Mouse (Mus musculus): ENCODE measurements around the gene Trp53tg5. TPM values are rescaled to one million over a fixed set of nuclear protein-coding genes. Genes with fewer than 3 reads are reported as not detected.
A peak's percentile ranks its signal among the peaks of the same experiment; 100 is the strongest.

Trp53tg5 gene
- polyA plus RNA-seq, 1 experiment from 2014 or later = not detected

GRCm38 (mm10) chr2:164428451-164428850 lies 45.1 kb downstream of the Trp53tg5 start:
- TF ChIP-seq EP300 (IDR thresholded peaks at IDR 0.05) (no peak), CTCF (IDR thresholded peaks at IDR 0.05) (no peak)

GRCm38 (mm10) chr2:164426952-164427351 lies 46.6 kb downstream of the Trp53tg5 start:
- Histone ChIP-seq H3K27me3 (replicated peaks; ENCODE audit: insufficient read depth, low read length) (no peaks in the 10 kb centered on the region), H3K27ac (ENCODE audit: low read length) (no peak overlapping the region), H3K9me3 (ENCODE audit: low read length) (no peaks in the 10 kb centered on the region), H3K9ac (replicated peaks; ENCODE audit: low read depth) (no peak overlapping the region), H3K36me3 (ENCODE audit: insufficient read depth, low read length) (peaks cover 19% of the 10 kb centered on the region), H3K4me3 (ENCODE audit: low read depth, low read length) (no peak overlapping the region), H3K4me2 (replicated peaks; ENCODE audit: low read depth, low read length) (no peak overlapping the region), H3K4me1 (ENCODE audit: insufficient read depth, low read depth, low read length) (peaks cover 13% of the 10 kb centered on the region; the same call in 1 of the 2 replicates)
- WGBS = 78% methylated on average over 5 of the region's 5 CpGs
- DNase-seq (ENCODE audit: low spot score) (no peak), ATAC-seq (no peak)
- TF ChIP-seq CTCF (IDR thresholded peaks at IDR 0.05) = no peak

More at GRCm38 (mm10) chr2:164428451-164428850, 45.1 kb downstream of the Trp53tg5 start:
- 40% methylated on average over 5 of the region's 5 CpGs for WGBS
- no peak overlapping the region for H3K9ac ChIP-seq (replicated peaks; ENCODE audit: low read depth)
- no peaks in the 10 kb centered on the region for H3K27me3 ChIP-seq (replicated peaks; ENCODE audit: insufficient read depth, low read length)
- H3K4me3 ChIP-seq (ENCODE audit: low read depth, low read length) = no peak overlapping the region
- H3K36me3 ChIP-seq (ENCODE audit: insufficient read depth, low read length) = peaks cover 19% of the 10 kb centered on the region
- H3K4me1 ChIP-seq (ENCODE audit: insufficient read depth, low read depth, low read length) = peaks cover 28% of the 10 kb centered on the region
- no peak for DNase-seq (ENCODE audit: low spot score)
- ATAC-seq = no peak
- no peak overlapping the region for H3K4me2 ChIP-seq (replicated peaks; ENCODE audit: low read depth, low read length)
- no peaks in the 10 kb centered on the region for H3K9me3 ChIP-seq (ENCODE audit: low read length)
- no peak overlapping the region for H3K27ac ChIP-seq (ENCODE audit: low read length)

- DNase-seq (ENCODE audit: low spot score) (no peak), ATAC-seq (no peak)
- 33% methylated on average over 12 of the region's 12 CpGs for whole genome bisulfite sequencing
- Histone ChIP-seq H3K27me3 (replicated peaks; ENCODE audit: insufficient read depth, low read length) (no peaks in the 10 kb centered on the region), H3K9me3 (ENCODE audit: low read length) (no peaks in the 10 kb centered on the region), H3K4me2 (replicated peaks; ENCODE audit: low read depth, low read length) (no peak overlapping the region), H3K27ac (ENCODE audit: low read length) (no peak overlapping the region), H3K36me3 (ENCODE audit: insufficient read depth, low read length) (peaks cover 19% of the 10 kb centered on the region), H3K4me3 (ENCODE audit: low read depth, low read length) (no peak overlapping the region), H3K4me1 (ENCODE audit: insufficient read depth, low read depth, low read length) (peaks cover 8% of the 10 kb centered on the region; the same call in 1 of the 2 replicates), H3K9ac (replicated peaks; ENCODE audit: low read depth) (no peak overlapping the region)
- TF ChIP-seq EP300 (IDR thresholded peaks at IDR 0.05) = no peak
- TF ChIP-seq CTCF (IDR thresholded peaks at IDR 0.05) = no peak
Observed at GRCm38 (mm10) chr2:164426121-164426520, 47.4 kb downstream of the Trp53tg5 start.

- ATAC-seq = no peak
- Histone ChIP-seq H3K4me1 (ENCODE audit: insufficient read depth, low read depth, low read length) (peaks cover under 1% of the 10 kb centered on the region; the same call in 1 of the 2 replicates), H3K27me3 (replicated peaks; ENCODE audit: insufficient read depth, low read length) (no peaks in the 10 kb centered on the region), H3K4me3 (ENCODE audit: low read depth, low read length) (no peak overlapping the region), H3K9ac (replicated peaks; ENCODE audit: low read depth) (no peak overlapping the region), H3K9me3 (ENCODE audit: low read length) (no peaks in the 10 kb centered on the region), H3K36me3 (ENCODE audit: insufficient read depth, low read length) (peaks cover 19% of the 10 kb centered on the region), H3K27ac (ENCODE audit: low read length) (no peak overlapping the region), H3K4me2 (replicated peaks; ENCODE audit: low read depth, low read length) (no peak overlapping the region)
- TF ChIP-seq CTCF (IDR thresholded peaks at IDR 0.05) = no peak
- no peak for TF ChIP-seq EP300 (IDR thresholded peaks at IDR 0.05)
- 78% methylated on average over 5 of the region's 5 CpGs for WGBS
- DNase-seq (ENCODE audit: low spot score) = no peak
Observed at GRCm38 (mm10) chr2:164425401-164425800, 48.1 kb downstream of the Trp53tg5 start.

GRCm38 (mm10) chr2:164424406-164424805 lies 49.1 kb downstream of the Trp53tg5 start:
- WGBS = 87% methylated on average over 8 of the region's 8 CpGs

GRCm38 (mm10) chr2:164423464-164423863 lies 50.1 kb downstream of the Trp53tg5 start:
- no peak overlapping the region for H3K9ac ChIP-seq (replicated peaks; ENCODE audit: low read depth)
- H3K4me3 ChIP-seq (ENCODE audit: low read depth, low read length) = no peak overlapping the region
- WGBS = 66% methylated on average over 11 of the region's 11 CpGs
- H3K27ac ChIP-seq (ENCODE audit: low read length) = no peak overlapping the region
- no peaks in the 10 kb centered on the region for H3K4me1 ChIP-seq (ENCODE audit: insufficient read depth, low read depth, low read length)
- ATAC-seq (peak; percentile 31; the same call in 1 of the 2 replicates), DNase-seq (ENCODE audit: low spot score) (no peak)
- no peaks in the 10 kb centered on the region for H3K27me3 ChIP-seq (replicated peaks; ENCODE audit: insufficient read depth, low read length)
- H3K9me3 ChIP-seq (ENCODE audit: low read length) = no peaks in the 10 kb centered on the region
- peaks cover 14% of the 10 kb centered on the region for H3K36me3 ChIP-seq (ENCODE audit: insufficient read depth, low read length)
- no peak overlapping the region for H3K4me2 ChIP-seq (replicated peaks; ENCODE audit: low read depth, low read length)
- TF ChIP-seq CTCF (IDR thresholded peaks at IDR 0.05) (no peak), EP300 (IDR thresholded peaks at IDR 0.05) (no peak)

More at GRCm38 (mm10) chr2:164424406-164424805, 49.1 kb downstream of the Trp53tg5 start:
- peaks cover 16% of the 10 kb centered on the region for H3K36me3 ChIP-seq (ENCODE audit: insufficient read depth, low read length)
- H3K9me3 ChIP-seq (ENCODE audit: low read length) = no peaks in the 10 kb centered on the region
- ATAC-seq (no peak), DNase-seq (ENCODE audit: low spot score) (no peak)
- no peak overlapping the region for H3K27ac ChIP-seq (ENCODE audit: low read length)
- H3K27me3 ChIP-seq (replicated peaks; ENCODE audit: insufficient read depth, low read length) = no peaks in the 10 kb centered on the region
- TF ChIP-seq CTCF (IDR thresholded peaks at IDR 0.05) = no peak
- TF ChIP-seq EP300 (IDR thresholded peaks at IDR 0.05) = no peak
- H3K4me2 ChIP-seq (replicated peaks; ENCODE audit: low read depth, low read length) = no peak overlapping the region
- H3K9ac ChIP-seq (replicated peaks; ENCODE audit: low read depth) = no peak overlapping the region
- H3K4me3 ChIP-seq (ENCODE audit: low read depth, low read length) = no peak overlapping the region
- no peaks in the 10 kb centered on the region for H3K4me1 ChIP-seq (ENCODE audit: insufficient read depth, low read depth, low read length)

Measured in lung, postnatal 0 days (tissue).